Mouse (Mus musculus) liver, postnatal 0 days (tissue): ENCODE measurements around the gene Nkrf.

Experiments used
- CTCF ChIP-seq: sonication (generic); IDR thresholded peaks from 2 replicates; pipeline ENCODE4 v1.5.1; 2016; ENCODE audit warnings: antibody characterized with exemption, low read depth
- EP300 ChIP-seq: IDR thresholded peaks from 2 replicates; pipeline ENCODE4 v1.6.1; 2016; ENCODE audit warnings: antibody characterized with exemption, low read depth, mild to moderate bottlenecking

- TF ChIP-seq CTCF (no peak), EP300 (no peak)
These were observed 28.9 kb downstream of the Nkrf start, which contains the start of the genes Ube2a and C330007P06Rik for GRCm38 (mm10) chrX:36873765-36874164.
